Mouse (Mus musculus) erythroblast, embryonic 14.5 days (primary cell): ENCODE measurements around the gene Ndufs2.

Source experiments
- GATA1 ChIP-seq: IDR thresholded peaks from 2 replicates; pipeline ENCODE4 v1.6.1; 2012; ENCODE audit warnings: low read length, inconsistent platforms, mixed read lengths
- TAL1 ChIP-seq: IDR thresholded peaks from 3 replicates; pipeline ENCODE4 v1.6.1; 2012; ENCODE audit warnings: low read length, inconsistent platforms, mixed read lengths

DNA sequence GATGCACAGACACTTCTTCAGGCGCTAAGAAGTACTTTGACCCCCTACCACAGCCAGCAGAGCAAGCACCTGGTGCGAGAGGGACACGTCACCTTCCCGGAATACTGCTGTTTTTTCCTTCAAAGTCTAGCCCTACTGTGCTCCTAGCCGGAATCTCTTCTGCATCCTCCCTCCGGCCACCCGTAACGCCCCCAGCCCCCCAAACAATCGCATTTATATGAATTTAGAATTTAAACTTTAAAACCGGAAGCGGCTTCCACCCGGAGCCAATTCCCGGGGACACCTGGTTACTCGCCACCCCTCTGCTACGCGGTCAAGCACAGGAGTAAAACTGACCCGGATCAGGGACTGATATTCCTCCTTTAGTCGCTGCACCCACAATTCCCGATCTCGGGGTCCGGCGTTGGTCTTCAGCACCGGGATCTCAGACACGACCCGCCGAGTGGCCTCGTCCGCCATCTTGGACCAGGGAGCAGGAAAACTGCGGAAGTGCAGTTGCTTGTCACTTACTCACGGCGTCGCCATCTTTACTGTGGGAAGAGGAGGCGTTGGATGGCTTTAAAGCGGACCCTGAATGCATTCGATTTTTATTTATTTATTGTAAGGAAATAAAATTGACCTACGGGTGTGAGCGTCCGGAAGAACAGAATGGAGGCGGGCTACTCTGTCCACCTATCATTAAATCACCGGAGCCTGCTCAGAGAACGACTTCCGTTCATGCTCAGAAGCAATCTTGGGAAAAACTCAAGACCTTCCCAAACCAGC is 43.3 kb upstream of the Ndufs2 start, which contains the start of gene Ufc1:
- TF ChIP-seq TAL1 = no peak
- TF ChIP-seq GATA1 = no peak
